In the genomic region with DNA sequence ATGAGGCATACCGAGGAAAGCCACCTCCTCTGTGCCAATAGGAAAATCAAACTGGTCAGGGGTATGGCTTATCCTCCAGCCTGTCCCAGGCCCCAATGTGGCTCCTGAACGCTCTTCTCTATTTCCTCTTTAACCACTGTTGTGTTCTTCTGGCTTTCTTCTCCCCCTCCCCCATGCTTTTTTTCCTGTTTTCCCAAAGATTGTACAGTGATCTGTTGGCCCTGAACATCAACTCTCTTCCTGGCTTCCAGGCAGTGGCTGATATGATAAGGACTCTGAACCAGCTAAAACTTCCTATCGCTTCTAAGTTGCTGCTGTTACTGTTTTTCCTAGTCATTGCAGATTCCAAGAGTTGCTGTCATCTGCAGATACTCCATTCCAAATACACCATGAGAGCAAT, we compare ENCODE assay signal across 31 mouse cellular contexts. TPM values are rescaled to one million over a fixed set of nuclear protein-coding genes. Genes with fewer than 3 reads are reported as not detected.
DNase-seq lines count a peak whose midpoint lies in the region; ATAC-seq and TF ChIP-seq lines count a peak whose summit lies in the region.
"Had no signal": no experiment of that assay in that cellular context is flagged by ENCODE, and none has a peak within 500 bp of the region (broad histone marks: within the 10 kb centered on the region; RNA-seq: fewer than 3 reads in every experiment).

No protein-coding gene starts in this region.

- peaks cover 46% of the 10 kb centered on the region for H3K36me3 ChIP-seq in heart, embryonic 13.5 days
- H3K36me3 ChIP-seq in intestine, postnatal 0 days (ENCODE audit: control insufficient read depth, insufficient read depth) = peaks cover 28% of the 10 kb centered on the region
- peaks cover 7% of the 10 kb centered on the region for H3K36me3 ChIP-seq in intestine, embryonic 16.5 days (ENCODE audit: control insufficient read depth, insufficient read depth, low read length)
- H3K36me3 ChIP-seq in liver, embryonic 14.5 days (replicated peaks; ENCODE audit: control insufficient read depth, insufficient read depth, low read depth) = peaks cover 7% of the 10 kb centered on the region
- 0 out of 2 replicates have a peak, but pooled peaks cover 4% of the 10 kb centered on the region for H3K36me3 ChIP-seq in liver, postnatal 0 days (replicated peaks; ENCODE audit: insufficient read depth, low read length)

- peak overlapping the region; percentile 76 for H3K27ac ChIP-seq in heart, embryonic 13.5 days (replicated peaks)
- peak overlapping the region; percentile 31; the same call in 1 of the 2 replicates for H3K27ac ChIP-seq in intestine, postnatal 0 days (ENCODE audit: low read depth, low read length)
- H3K27ac ChIP-seq in intestine, embryonic 16.5 days (ENCODE audit: low read length) = no peak overlapping the region
- H3K27ac ChIP-seq in liver, embryonic 14.5 days = no peak overlapping the region
- H3K27ac ChIP-seq in liver, postnatal 0 days (ENCODE audit: low read depth) = peak overlapping the region; percentile 65
- H3K27ac ChIP-seq: embryonic facial prominence, embryonic 12.5 days; forebrain, embryonic 15.5 days; hindbrain, embryonic 13.5 days; macrophage; midbrain, embryonic 10.5 days; midbrain, embryonic 15.5 days; neural tube, embryonic 15.5 days had no signal

- no peak for TF ChIP-seq CTCF in intestine, postnatal 0 days (IDR thresholded peaks at IDR 0.05; ENCODE audit: low read depth)
- TF ChIP-seq CTCF in liver, embryonic 14.5 days (IDR thresholded peaks at IDR 0.05; ENCODE audit: low read depth) = no peak
- TF ChIP-seq CTCF in liver, postnatal 0 days (IDR thresholded peaks at IDR 0.05; ENCODE audit: low read depth) = no peak

- no peaks in the 10 kb centered on the region for H3K27me3 ChIP-seq in heart, embryonic 13.5 days (replicated peaks)
- no peaks in the 10 kb centered on the region for H3K27me3 ChIP-seq in intestine, postnatal 0 days (replicated peaks; ENCODE audit: control insufficient read depth, insufficient read depth, low read length)
- no peaks in the 10 kb centered on the region for H3K27me3 ChIP-seq in intestine, embryonic 16.5 days (replicated peaks; ENCODE audit: control insufficient read depth, insufficient read depth, low read length)
- H3K27me3 ChIP-seq in liver, embryonic 14.5 days (ENCODE audit: control insufficient read depth, insufficient read depth, low read length) = no peaks in the 10 kb centered on the region
- no peaks in the 10 kb centered on the region for H3K27me3 ChIP-seq in liver, postnatal 0 days (ENCODE audit: insufficient read depth, low read length)
- H3K27me3 ChIP-seq: embryonic facial prominence, embryonic 12.5 days; forebrain, embryonic 15.5 days; hindbrain, embryonic 13.5 days; midbrain, embryonic 15.5 days; neural tube, embryonic 15.5 days had no signal

- no peak overlapping the region for H3K9ac ChIP-seq in heart, embryonic 13.5 days
- no peak overlapping the region for H3K9ac ChIP-seq in intestine, postnatal 0 days (ENCODE audit: low read depth, low read length)
- no peak overlapping the region for H3K9ac ChIP-seq in intestine, embryonic 16.5 days (ENCODE audit: low read depth, low read length)
- no peak overlapping the region for H3K9ac ChIP-seq in liver, embryonic 14.5 days (replicated peaks)
- H3K9ac ChIP-seq in liver, postnatal 0 days (replicated peaks) = no peak overlapping the region
- H3K9ac ChIP-seq: embryonic facial prominence, embryonic 12.5 days; forebrain, embryonic 15.5 days; hindbrain, embryonic 13.5 days; midbrain, embryonic 15.5 days; neural tube, embryonic 15.5 days had no signal

- no peak overlapping the region for H3K4me2 ChIP-seq in heart, embryonic 13.5 days
- no peak overlapping the region for H3K4me2 ChIP-seq in intestine, postnatal 0 days (replicated peaks; ENCODE audit: low read depth)
- H3K4me2 ChIP-seq in intestine, embryonic 16.5 days (ENCODE audit: low read depth, low read length) = no peak overlapping the region
- H3K4me2 ChIP-seq in liver, embryonic 14.5 days (ENCODE audit: low read depth) = no peak overlapping the region
- no peak overlapping the region for H3K4me2 ChIP-seq in liver, postnatal 0 days (ENCODE audit: low read depth, low read length)
- H3K4me2 ChIP-seq: embryonic facial prominence, embryonic 12.5 days; forebrain, embryonic 15.5 days; hindbrain, embryonic 13.5 days; midbrain, embryonic 15.5 days; neural tube, embryonic 15.5 days had no signal

- H3K4me1 ChIP-seq in heart, embryonic 13.5 days = peaks cover 30% of the 10 kb centered on the region
- peaks cover 4% of the 10 kb centered on the region for H3K4me1 ChIP-seq in intestine, postnatal 0 days (replicated peaks; ENCODE audit: control insufficient read depth, insufficient read depth, low read length)
- H3K4me1 ChIP-seq in intestine, embryonic 16.5 days (ENCODE audit: control insufficient read depth, insufficient read depth, low read length) = peaks cover 14% of the 10 kb centered on the region
- peaks cover 15 to 16% of the 10 kb centered on the region in 2 experiments for H3K4me1 ChIP-seq in liver, embryonic 14.5 days (replicated peaks; ENCODE audit: control insufficient read depth in 2 of 2, insufficient read depth in 2 of 2, low read length in 1 of 2)
- H3K4me1 ChIP-seq in liver, postnatal 0 days (ENCODE audit: insufficient read depth) = peaks cover 21% of the 10 kb centered on the region
- H3K4me1 ChIP-seq: embryonic facial prominence, embryonic 12.5 days; forebrain, embryonic 15.5 days; midbrain, embryonic 15.5 days; neural tube, embryonic 15.5 days had no signal

- no peak overlapping the region for H3K4me3 ChIP-seq in heart, embryonic 13.5 days
- H3K4me3 ChIP-seq in intestine, postnatal 0 days (ENCODE audit: low read depth, low read length) = no peak overlapping the region
- H3K4me3 ChIP-seq in intestine, embryonic 16.5 days (ENCODE audit: low read length) = no peak overlapping the region
- no peak overlapping the region for H3K4me3 ChIP-seq in liver, embryonic 14.5 days (ENCODE audit: insufficient read depth in 1 of 2, low read depth in 2 of 2, low read length in 2 of 2)
- no peak overlapping the region for H3K4me3 ChIP-seq in liver, postnatal 0 days (ENCODE audit: low read depth, low read length)
- H3K4me3 ChIP-seq: embryonic facial prominence, embryonic 12.5 days; forebrain, embryonic 15.5 days; hindbrain, embryonic 13.5 days; midbrain, embryonic 10.5 days; midbrain, embryonic 15.5 days; neural tube, embryonic 15.5 days had no signal

- intact Hi-C loops in heart, postnatal 25 days (cut with DNase I) = no loop called here

- no peak for TF ChIP-seq EP300 in liver, embryonic 14.5 days (IDR thresholded peaks at IDR 0.05; ENCODE audit: low read depth)
- TF ChIP-seq EP300 in liver, postnatal 0 days (IDR thresholded peaks at IDR 0.05; ENCODE audit: low read depth) = peak; percentile 60; the same call in 1 of the 2 replicates

- DNase-seq in heart, postnatal 25 days (ENCODE audit: low spot score) = no peak
- DNase-seq in liver, embryonic 14.5 days (ENCODE audit: low read depth in 3 of 3, low spot score in 3 of 3) = no peak
- DNase-seq in liver, postnatal 0 days = no peak
- DNase-seq in gastrocnemius, postnatal 25 days = no peak
- DNase-seq: adrenal gland, postnatal 14 days; cerebellum, adult 11 months; cerebellum, adult 9-10 months; cerebellum, postnatal 36 days; embryo, embryonic 11 days; gastrocnemius, postnatal 36 days; heart, postnatal 10 days; kidney, adult 11 months; kidney, postnatal 14 days; layer of hippocampus, adult 9-11 months; lung, adult 2 months; lung, postnatal 10 days; retina, postnatal 1 day; right cerebral cortex, postnatal 14 days; thymus, postnatal 4 days had no signal

- no peaks in the 10 kb centered on the region for H3K9me3 ChIP-seq in heart, embryonic 13.5 days
- H3K9me3 ChIP-seq in intestine, postnatal 0 days (ENCODE audit: control insufficient read depth) = no peaks in the 10 kb centered on the region
- no peaks in the 10 kb centered on the region for H3K9me3 ChIP-seq in intestine, embryonic 16.5 days (ENCODE audit: control insufficient read depth, low read length)
- no peaks in the 10 kb centered on the region for H3K9me3 ChIP-seq in liver, embryonic 14.5 days (ENCODE audit: control insufficient read depth, low read length)
- H3K9me3 ChIP-seq in liver, postnatal 0 days (ENCODE audit: low read length) = no peaks in the 10 kb centered on the region
- H3K9me3 ChIP-seq: embryonic facial prominence, embryonic 12.5 days; forebrain, embryonic 15.5 days; hindbrain, embryonic 13.5 days; midbrain, embryonic 10.5 days; midbrain, embryonic 15.5 days; neural tube, embryonic 15.5 days had no signal

- peak; percentile 41 for ATAC-seq in heart, embryonic 13.5 days (ENCODE audit: extremely low read depth, insufficient number of reproducible peaks, low FRiP score, low TSS enrichment)
- no peak for ATAC-seq in intestine, postnatal 0 days
- ATAC-seq in intestine, embryonic 16.5 days = no peak
- peak; percentile 5; the same call in 1 of the 2 replicates for ATAC-seq in liver, embryonic 14.5 days (ENCODE audit: insufficient read depth)
- ATAC-seq in liver, postnatal 0 days = 0 out of 2 replicates have a peak, but pooled peaks have one; percentile 3
- ATAC-seq: CD4-positive, CD25-positive, alpha-beta regulatory T cell, adult 4 months; forebrain, embryonic 15.5 days; midbrain, embryonic 15.5 days had no signal

- 67% methylated on average over 3 of the region's 3 CpGs for WGBS in heart, embryonic 13.5 days
- WGBS in intestine, postnatal 0 days = 74% methylated on average over 3 of the region's 3 CpGs
- 84% methylated on average over 3 of the region's 3 CpGs for WGBS in intestine, embryonic 16.5 days
- 64% methylated on average over 3 of the region's 3 CpGs for WGBS in liver, embryonic 14.5 days (ENCODE audit: insufficient replicate concordance)
- 69% methylated on average over 3 of the region's 3 CpGs for WGBS in liver, postnatal 0 days (ENCODE audit: insufficient replicate concordance)

RNA-seq across cellular contexts. Expression of a gene that starts 6.2 kb away (rescaled TPM):
- polyA plus RNA-seq in heart, embryonic 13.5 days (2015; fragmentation: Nextera tagmentation; extraction: Ambion mirVana) = 90.9 and 96.3 TPM in 2 replicates
- total RNA-seq in heart, postnatal 25 days (2021) = 10 to 100 TPM; 47.7 to 48.8 TPM
- 116 and 123 TPM in 2 replicates for polyA plus RNA-seq in intestine, postnatal 0 days (2015; fragmentation: Nextera tagmentation; extraction: Ambion mirVana)
- 147 and 149 TPM in 2 replicates for polyA plus RNA-seq in intestine, embryonic 16.5 days (2015; fragmentation: Nextera tagmentation; extraction: Ambion mirVana)
- 42.5 and 67.0 TPM in 2 replicates for polyA plus RNA-seq in liver, embryonic 14.5 days (2012; rRNA removed)
- 66.3 and 70.6 TPM in 2 replicates for polyA plus RNA-seq in liver, embryonic 14.5 days (2014; fragmentation: Nextera tagmentation; extraction: Ambion mirVana)
- polyA plus RNA-seq in liver, postnatal 0 days (2015; fragmentation: Nextera tagmentation; extraction: Ambion mirVana) = 47.9 and 49.2 TPM in 2 replicates
- total RNA-seq in gastrocnemius, postnatal 25 days (2021) = 10 to 100 TPM; 39.6 to 39.8 TPM

RNA-seq across cellular contexts. Expression of a gene that starts 6.4 kb away (rescaled TPM):
- 20.0 and 22.5 TPM in 2 replicates for polyA plus RNA-seq in heart, embryonic 13.5 days (2015; fragmentation: Nextera tagmentation; extraction: Ambion mirVana)
- total RNA-seq in heart, postnatal 25 days (2021) = 10 to 100 TPM; 12.3 to 12.4 TPM
- 8.8 and 9.6 TPM in 2 replicates for polyA plus RNA-seq in intestine, postnatal 0 days (2015; fragmentation: Nextera tagmentation; extraction: Ambion mirVana)
- 22.8 and 23.9 TPM in 2 replicates for polyA plus RNA-seq in intestine, embryonic 16.5 days (2015; fragmentation: Nextera tagmentation; extraction: Ambion mirVana)
- polyA plus RNA-seq in liver, embryonic 14.5 days (2012; rRNA removed) = 4.2 and 5.9 TPM in 2 replicates
- polyA plus RNA-seq in liver, embryonic 14.5 days (2014; fragmentation: Nextera tagmentation; extraction: Ambion mirVana) = 9.2 TPM in 2 replicates
- polyA plus RNA-seq in liver, postnatal 0 days (2015; fragmentation: Nextera tagmentation; extraction: Ambion mirVana) = 4.4 and 5.4 TPM in 2 replicates
- 1 to 10 TPM; 6.0 to 6.5 TPM for total RNA-seq in gastrocnemius, postnatal 25 days (2021)

RNA-seq across cellular contexts. Expression of a gene that starts 55.1 kb away (rescaled TPM):
- 0.13 and 0.24 TPM in 2 replicates for polyA plus RNA-seq in heart, embryonic 13.5 days (2015; fragmentation: Nextera tagmentation; extraction: Ambion mirVana)
- not detected for total RNA-seq in heart, postnatal 25 days (2021)
- polyA plus RNA-seq in intestine, postnatal 0 days (2015; fragmentation: Nextera tagmentation; extraction: Ambion mirVana) = 7.5 and 7.9 TPM in 2 replicates
- 1.2 TPM in 2 replicates for polyA plus RNA-seq in intestine, embryonic 16.5 days (2015; fragmentation: Nextera tagmentation; extraction: Ambion mirVana)
- polyA plus RNA-seq in liver, embryonic 14.5 days (2012; rRNA removed) = 0.03 and 0.05 TPM in 2 replicates
- polyA plus RNA-seq in liver, embryonic 14.5 days (2014; fragmentation: Nextera tagmentation; extraction: Ambion mirVana) = not detected in 2 replicates
- polyA plus RNA-seq in liver, postnatal 0 days (2015; fragmentation: Nextera tagmentation; extraction: Ambion mirVana) = 0.09 and 0.25 TPM in 2 replicates
- not detected for total RNA-seq in gastrocnemius, postnatal 25 days (2021)
- total RNA-seq: adrenal gland, postnatal 14 days; gastrocnemius, adult 18-20 months; gastrocnemius, postnatal 36 days; heart, postnatal 10 days had no signal
- polyA plus RNA-seq: CD4-positive, CD25-positive, alpha-beta regulatory T cell, adult 4 months; forebrain, embryonic 15.5 days; hindbrain, embryonic 13.5 days; macrophage; midbrain, embryonic 10.5 days; midbrain, embryonic 15.5 days; neural tube, embryonic 15.5 days had no signal

Comparison
In these comparisons a context has a peak if more than half of its experiments do, and no peak if none do; other contexts are left out.
1. H3K27ac ChIP-seq: peak in heart, embryonic 13.5 days (single experiment), intestine, postnatal 0 days (single experiment) and liver, postnatal 0 days (single experiment); none in intestine, embryonic 16.5 days (single experiment) and liver, embryonic 14.5 days (single experiment).
2. ATAC-seq: peak in heart, embryonic 13.5 days (single experiment), liver, embryonic 14.5 days (single experiment) and liver, postnatal 0 days (single experiment); none in intestine, postnatal 0 days (single experiment) and intestine, embryonic 16.5 days (single experiment).